Mouse (Mus musculus): ENCODE measurements around the gene Xrra1.

Gene Xrra1

DNA sequence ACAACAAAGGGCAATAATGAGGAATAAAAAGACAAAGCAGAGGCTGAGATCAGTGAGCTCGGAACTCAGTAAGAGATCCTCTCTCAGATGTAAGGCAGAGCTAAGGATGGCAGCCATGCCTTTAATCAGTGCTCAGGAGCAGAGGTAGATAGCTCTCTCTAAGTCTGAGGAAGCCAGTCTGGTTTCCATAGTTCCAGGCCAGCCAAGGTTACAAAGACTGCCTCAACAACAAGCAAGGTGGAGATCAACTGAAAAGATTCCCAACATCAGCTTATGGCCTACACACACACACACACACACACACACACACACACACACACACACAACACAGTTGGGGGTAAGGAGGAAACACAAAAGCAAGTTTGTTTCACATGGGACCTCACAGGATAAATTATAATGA is 7.8 kb upstream of the Xrra1 start:
- no peak for DNase-seq (ENCODE audit: low spot score in 2 of 2)

DNA sequence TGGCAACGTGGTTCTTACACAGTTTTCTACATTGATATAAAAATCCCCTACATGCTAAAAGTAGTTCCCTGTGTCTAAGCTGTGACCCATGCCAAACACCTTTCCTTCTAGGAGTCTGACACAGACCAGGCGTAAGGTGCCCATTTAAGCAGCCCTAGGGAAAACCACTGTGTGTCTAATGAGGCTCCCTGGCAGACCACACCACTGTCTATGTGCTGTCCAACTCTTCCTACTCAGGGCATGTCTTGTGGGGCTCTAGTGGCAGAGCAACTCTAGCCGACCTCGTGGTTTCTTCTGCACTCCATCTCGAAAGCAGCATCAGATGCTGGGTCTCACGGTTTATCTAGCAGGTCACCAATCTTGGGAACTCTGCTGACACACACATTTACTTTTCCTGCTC is 7.3 kb upstream of the Xrra1 start:
- DNase-seq (ENCODE audit: low spot score in 2 of 2), result no peak

DNA sequence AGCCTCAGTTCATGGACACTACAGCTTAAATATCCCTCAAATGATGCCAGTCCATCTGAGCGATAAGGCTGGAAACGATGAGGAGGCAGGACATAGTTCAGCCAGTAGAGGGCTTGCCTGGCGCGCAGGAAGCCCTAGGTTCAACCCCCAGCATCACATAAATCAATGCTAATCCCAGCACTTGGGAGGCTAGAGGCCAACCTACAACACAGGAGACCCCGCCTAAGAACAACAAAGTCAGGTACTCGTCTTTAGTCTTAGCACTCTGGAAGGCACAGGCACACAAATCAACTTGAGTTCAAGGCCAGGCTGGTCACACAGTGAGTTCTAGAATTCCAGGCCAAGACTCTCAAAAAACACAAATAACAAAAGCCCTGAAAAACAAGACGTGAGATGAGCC is 5.6 kb upstream of the Xrra1 start:
- no peak for DNase-seq (ENCODE audit: low spot score in 2 of 2)

DNA sequence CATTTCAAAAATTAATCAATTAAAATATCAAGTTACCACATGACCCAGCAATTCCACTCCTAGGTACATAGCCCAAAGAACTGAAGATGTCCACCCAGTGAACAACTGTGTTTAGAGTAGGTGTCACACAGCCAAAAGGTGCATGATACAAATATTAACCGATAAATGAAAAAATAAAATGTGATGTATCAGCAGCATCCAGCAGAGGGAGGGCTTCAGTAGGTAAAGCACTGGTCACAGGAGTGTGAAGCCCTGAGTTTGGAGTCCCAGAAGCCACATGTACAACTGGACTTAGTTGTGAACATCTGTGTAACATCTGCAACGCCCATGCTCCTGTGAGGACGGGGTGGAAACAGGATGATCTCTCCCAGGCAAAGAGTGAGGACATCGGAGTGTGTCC is 4.6 kb upstream of the Xrra1 start:
- DNase-seq (ENCODE audit: low spot score in 2 of 2), result no peak

DNA sequence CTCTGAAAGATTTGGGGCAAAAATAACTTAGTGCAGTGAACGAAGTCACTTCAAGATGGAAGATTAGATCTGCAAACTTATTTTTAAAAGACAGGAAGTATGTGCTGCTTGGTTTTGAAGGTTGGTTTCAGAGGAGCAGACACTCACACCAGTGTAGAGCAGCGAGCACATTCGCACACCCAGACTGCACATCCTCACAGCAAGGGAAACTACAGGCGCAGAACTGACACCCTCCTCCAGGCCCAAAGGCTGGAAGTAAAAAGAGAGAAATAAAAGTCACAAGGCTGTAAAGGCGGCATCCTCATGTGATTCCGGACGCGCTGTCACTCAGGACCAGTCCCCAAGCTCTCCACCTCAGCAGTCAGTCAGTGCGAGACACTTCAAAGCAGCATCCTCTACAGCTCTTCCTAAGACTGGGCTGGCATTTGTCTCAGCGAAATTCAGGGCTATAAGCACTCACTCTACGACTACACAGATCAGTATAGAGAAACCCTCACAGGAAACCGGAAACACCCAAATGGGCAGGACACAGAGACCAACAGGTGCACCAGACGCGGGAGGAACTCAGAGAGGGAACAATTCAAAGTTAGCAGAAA is 2.6 kb upstream of the Xrra1 start:
- DNase-seq (ENCODE audit: low spot score in 2 of 2), result peak in 1 of 2 experiments; percentile 25

DNA sequence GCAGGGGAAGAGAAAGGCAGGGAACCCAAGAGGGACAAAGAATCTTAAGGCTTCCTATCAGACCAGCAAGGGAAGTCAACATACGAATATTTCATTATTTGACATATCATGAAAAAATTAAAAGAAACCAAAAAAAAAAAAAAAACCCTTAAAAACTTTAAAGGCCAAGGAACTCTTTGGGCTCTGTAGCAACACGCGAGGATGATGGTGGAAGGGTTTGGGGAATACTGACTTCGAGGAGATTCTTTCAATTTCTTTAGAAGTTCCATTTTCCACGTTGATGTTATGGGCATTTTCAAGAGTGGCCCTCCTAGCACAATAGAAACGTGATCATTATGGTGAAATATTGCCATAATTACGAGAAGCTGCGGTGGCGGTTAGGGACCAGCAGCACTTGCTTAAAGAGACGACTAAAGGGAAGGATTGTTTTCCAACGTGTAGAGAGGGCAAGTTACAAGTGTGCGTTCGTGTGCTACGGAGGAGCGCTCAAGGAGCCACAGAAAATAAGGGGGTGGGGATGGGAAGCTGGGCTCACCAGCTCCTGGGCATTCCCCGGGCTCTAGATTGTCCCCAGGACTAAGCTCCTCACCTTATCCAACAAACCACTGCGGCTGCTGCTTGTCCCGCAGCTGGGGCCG is 622 bp upstream of the Xrra1 start:
- no peak for DNase-seq (ENCODE audit: low spot score in 2 of 2)

DNA sequence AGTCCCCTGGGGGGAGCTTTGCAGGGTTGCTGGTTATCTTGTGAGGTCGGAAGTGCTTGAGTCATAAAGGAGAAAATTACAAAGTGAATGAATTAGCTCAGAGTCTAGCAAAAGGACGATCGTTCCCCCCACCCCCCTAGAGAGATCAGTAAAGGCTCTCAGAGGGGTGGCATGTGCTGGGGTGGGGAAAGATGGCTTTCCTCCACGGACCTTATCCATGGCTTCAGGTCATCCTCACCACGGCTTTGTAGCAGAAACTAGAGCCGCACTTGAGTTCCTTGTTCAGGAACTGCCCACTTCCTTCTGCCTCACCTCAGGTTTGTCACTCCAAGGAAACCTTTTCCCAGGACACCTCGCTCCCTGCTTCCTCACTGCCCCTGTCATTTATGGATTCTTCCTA is 4.4 kb downstream of the Xrra1 start, which contains the start of gene Spcs2:
Spcs2 (minus strand) TSS at position 101 of the 400 bp plus-strand sequence.
- DNase-seq (ENCODE audit: low spot score in 2 of 2), result no peak

DNA sequence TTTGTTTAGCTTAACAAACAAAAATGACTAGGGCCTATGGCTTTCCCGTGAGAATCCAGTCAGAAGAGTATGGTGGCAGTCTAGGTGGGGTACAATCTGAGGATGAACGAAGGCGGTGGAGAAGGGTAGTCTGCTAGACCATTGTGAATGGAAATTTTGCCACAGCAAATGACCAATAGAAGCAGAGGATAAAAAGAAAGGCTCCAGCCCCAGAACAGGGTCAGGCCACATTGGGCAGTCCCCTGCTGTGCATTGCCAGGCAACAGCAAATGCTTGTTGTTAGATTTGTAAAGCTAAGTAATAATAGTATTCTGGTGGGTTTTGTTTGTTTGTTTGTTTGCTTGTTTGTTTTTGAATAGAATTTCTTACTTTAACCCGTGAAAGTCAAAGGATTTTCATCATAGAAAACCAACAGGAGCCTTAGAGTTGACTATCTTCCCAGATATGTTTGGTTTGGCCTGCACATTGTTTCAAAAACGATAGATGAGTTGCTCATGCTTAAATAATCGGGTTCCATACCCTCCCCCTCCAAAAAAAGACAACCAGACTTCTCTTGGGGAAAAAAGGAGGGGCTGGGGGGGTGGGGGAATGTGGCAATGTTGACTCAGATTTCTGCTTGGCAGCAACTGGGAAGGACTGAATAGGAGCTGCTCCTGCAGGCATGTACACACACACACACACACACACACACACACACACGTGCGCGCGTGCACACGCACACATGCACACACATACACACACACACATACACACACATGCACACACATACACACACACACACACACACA is 5.5 kb downstream of the Xrra1 start:
- no peak for DNase-seq (ENCODE audit: low spot score in 2 of 2)

DNA sequence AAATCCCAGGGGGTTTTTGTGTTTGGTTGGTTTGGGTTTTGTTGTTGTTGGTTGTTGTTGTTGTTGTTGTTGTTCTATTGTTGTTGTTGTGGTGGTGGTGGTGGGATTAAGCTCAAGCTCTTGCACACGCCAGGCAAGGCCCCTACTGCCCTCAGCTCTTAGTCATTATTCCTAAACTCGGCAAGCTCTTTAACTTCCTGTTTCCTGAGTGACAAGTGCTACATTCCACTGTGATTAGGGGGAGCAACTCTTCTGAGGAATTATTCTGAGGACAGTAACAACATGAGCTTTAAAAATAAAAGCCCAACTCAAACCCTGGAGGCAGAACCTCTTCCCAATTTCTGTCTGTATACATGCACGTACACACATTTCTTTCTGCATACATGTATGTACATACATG is 6.3 kb downstream of the Xrra1 start:
- DNase-seq (ENCODE audit: low spot score in 2 of 2), result no peak

DNA sequence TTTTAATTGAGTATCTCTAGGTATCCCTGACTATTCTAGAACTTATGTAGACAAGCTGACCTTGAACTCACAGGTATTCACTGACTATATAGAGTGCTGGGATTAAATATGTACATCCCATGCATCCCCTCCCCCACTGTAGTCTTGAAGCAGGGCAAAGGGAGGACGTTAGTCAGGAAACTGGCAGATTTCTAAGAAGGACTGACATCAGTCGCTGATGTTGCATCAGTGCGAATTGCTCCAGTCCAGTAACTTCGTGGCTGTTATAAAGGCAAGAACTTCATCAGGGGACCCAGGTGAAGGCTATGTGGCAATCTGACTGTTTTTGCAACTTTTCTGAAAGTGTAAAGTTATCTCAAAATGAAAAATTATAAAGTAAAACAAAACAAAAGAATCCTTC is 10.4 kb downstream of the Xrra1 start:
- DNase-seq (ENCODE audit: low spot score in 2 of 2), result no peak

DNA sequence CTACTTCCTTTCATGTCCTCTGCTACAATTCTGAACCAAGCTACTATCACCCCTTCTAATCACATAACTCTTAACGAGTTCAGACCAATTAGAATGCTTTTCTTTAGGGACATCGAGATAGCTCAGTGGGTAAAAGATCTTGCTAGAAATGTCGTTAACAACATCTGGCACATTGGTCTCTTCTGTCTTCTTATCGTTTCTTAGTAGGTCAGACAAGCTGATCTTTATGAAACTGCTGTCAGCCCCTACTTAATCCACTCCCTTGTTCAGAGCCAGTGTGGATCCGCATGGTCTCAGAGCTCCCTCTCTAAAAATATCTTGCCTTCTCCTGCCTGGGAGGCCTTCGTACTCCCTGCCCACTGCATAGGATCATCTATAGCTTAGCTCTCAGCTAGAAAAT is 15.0 kb downstream of the Xrra1 start:
- DNase-seq (ENCODE audit: low spot score in 2 of 2), result no peak

DNA sequence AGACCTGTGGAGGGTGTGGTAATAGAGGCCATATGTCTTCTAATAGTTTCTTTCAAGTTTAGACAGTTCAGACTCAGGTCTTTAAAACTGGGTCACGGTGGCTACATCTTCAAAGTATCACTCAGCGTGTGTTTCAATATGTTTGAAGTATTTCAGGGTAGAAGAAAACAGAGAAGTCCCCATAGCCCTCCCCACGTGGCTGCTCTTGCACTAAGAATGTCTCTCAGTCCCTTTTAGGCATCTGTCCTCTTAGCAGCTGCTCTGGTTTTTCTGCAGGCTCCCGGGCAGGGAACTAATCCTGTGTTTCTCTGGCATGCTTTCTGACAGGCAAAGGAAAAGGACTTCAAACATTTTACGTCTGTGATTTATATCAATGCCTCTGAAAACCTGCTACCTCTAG is 17.0 kb downstream of the Xrra1 start:
- DNase-seq (ENCODE audit: low spot score in 2 of 2), result no peak

DNA sequence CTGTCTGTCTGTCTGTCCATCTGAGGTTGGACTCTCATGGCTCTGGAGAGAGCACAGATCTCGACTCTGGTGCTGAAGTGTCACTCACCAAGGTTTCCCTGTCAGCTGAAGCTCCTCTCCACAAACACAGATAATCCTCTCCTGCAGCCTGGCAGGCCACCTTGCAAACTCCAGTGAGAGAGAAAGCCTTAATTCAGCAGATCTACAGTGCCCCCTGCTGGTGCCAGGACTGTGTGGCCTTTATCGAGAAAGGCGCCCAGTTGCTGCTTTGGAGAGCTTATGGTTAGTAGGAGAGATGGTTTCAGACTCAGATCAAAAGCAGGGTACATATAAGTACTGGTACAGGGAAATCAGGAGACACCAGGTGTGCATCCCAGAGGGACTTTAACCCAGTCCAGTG is 17.4 kb downstream of the Xrra1 start:
- peak; percentile 70 to 88 for DNase-seq (ENCODE audit: low spot score in 2 of 2)

DNA sequence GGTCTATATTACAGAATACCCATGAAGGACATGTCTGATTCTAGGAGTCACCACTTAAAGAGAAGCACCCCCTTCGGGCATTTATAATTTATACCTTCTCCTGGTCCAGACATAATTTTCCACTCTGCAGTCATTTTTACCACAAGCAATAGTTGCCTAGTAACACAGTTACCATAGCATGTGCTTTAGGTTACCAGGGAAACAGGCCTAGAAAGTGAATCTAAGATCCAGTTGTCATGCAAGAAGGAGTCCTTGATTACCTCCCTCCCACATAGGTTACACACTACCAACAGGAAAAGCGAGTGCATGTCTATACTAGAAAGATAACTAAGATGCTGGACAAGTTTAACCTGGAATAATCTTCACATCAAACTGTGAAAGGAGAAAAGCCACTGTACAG is 19.3 kb downstream of the Xrra1 start:
- no peak for DNase-seq (ENCODE audit: low spot score in 2 of 2)

DNA sequence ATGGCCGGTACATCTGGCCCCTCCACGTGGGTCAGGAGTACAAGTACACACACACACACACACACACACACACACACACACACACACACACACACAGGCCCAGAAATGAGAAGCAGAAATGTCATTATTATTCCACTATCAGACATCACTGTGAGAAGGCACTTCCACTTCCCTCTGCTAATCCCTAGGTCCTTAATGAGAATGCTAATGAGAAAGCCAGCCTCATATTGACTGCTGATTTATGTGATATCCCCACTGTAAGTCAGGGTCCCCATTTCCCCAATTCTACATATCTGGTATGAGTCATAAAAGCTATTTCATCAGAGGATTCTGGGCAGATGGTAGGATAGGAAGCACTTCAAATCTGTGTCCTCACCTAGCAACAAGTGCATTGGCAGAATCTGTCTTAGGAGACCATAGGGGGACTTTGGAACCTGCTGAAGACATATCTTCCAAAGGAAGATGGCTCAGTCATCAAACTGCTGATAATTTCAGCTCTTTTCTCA is 28.4 kb downstream of the Xrra1 start:
- no peak for DNase-seq (ENCODE audit: low spot score in 2 of 2)

DNA sequence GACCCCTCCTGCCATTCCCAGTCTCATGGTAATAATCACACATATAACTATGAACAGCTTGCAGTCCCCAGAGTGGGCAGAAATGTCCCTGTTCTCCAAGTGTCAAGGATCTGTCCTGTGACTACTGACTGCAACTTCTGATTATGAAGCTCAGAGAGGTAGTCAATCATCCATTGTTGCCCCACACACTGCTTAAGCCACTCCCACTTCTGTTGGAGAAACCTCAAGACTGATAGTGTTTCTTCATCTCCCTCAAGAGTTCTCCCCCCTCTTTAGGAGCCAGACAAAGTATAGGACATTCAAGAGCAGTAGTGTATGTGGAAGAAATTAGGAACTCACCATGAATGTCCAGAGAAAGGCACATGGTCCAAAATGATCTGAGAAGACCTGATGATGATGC is 28.8 kb downstream of the Xrra1 start:
- no peak for DNase-seq (ENCODE audit: low spot score in 2 of 2)

DNA sequence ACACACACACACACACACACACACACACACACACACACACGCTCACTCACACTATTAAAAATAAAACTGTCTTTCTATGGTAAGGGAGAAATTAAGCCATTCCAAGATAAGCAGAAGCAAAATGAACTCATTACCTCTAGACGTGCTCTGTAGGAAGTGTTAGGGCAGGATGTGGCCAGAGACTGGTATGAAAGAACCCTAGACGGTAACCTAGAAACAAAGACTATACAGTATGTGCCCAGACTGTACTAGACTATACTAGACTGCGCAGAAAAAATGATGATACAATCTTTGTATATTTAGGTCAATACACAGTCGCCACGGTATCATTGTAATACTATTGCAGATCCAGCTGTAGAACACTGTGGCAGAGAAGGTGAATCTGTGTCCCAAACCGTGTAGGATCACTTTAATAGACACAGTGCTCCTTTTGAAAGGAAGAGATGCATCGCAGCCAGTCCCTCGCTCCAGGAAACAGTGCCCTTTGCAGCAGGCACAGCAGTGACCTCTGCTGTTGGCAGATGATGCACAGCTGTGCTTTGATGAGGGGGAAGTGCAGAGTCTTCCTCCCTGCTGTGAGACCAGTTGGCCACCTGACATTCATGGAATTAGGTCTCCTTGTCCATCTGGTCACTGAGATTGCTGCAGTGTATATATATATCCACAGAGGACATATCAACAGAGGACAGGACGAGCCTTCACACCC is 30.4 kb downstream of the Xrra1 start:
- peak; percentile 12 to 29 for DNase-seq (ENCODE audit: low spot score in 2 of 2)

DNA sequence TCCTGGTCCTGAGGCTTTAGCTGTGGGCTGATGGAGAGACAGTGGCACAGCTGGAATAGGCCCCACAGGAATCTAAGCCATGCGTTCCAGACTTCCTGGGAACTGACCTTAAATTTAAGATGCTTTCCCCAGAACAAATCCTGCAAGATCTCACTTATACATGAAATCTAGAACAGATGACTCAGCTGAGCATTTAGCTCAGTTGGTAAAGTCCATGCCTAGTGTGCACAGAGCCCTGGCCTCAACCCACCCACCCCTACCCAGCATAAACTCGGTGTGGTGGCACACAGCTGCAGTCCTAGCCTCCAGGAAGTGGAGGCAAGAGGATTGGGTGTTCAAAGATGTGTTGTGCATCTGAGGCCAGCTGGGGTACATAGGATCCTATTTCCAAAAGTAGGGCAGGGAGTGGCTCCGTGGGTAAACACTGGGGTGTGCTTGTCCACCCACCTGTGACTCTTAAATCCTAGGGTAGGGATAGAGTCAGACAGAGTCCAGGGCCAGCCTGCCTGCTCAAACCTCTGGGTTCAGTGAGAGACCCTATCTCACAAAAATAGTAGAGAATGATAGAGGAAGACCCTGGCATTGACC is 31.3 kb downstream of the Xrra1 start:
- DNase-seq (ENCODE audit: low spot score in 2 of 2), result no peak

DNA sequence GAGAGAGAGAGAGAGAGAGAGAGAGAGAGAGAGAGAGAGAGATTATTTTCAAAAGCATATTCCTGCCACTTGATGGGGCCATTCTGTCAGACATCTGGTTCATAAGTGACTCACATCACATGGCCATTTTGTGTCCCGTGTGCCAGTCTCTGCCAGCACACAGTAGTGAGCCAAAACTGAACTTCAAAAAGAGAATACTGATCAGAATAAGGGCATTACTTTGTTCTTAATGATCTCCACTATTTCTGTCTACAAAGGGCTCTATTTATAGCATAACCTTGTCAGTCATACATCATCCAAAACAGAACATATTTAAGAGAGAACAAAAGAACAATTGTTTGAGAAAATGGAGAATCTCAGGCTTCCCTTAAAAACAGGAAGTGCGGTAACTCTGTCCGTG is 32.6 kb downstream of the Xrra1 start:
- no peak for DNase-seq (ENCODE audit: low spot score in 2 of 2)

DNA sequence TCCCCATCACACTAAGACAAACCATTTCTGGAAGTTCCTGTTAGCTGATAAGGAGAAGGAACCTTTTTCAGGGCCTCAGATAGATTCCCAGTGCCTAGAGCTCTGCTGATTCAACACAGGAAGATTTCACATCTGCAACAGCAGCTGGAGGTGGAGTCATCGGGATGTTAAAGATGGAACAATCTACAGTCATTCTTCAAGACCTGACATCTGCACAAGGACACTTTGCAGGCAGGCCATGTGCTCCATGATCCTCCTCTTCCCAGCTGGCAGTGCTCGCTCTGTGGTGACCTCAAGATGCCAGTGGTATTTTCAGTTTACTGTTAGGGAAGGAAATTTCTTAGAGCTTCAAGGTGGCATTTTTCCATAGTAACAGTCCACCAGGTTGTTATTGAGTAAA is 33.4 kb downstream of the Xrra1 start:
- DNase-seq (ENCODE audit: low spot score in 2 of 2), result no peak

DNA sequence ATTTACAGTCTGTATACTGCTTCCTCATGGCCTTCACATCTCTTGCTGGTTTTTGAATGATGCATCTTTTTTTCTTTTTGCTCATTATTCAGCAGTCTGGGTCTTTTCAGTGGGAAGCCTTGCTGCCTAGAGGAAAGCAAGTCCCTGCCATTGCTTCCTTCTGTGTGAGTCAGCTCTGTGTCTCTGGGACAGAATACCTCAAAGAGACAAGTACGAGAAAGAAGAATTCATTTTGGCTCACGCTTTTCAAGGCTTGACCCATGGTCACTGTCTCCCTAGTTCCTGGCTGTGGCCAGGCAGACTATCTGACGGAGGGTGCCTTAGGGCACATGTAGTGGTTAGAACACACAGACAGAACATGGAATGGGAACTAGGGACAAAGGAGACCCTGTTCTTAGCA is 35.1 kb downstream of the Xrra1 start:
- DNase-seq (ENCODE audit: low spot score in 2 of 2), result no peak

DNA sequence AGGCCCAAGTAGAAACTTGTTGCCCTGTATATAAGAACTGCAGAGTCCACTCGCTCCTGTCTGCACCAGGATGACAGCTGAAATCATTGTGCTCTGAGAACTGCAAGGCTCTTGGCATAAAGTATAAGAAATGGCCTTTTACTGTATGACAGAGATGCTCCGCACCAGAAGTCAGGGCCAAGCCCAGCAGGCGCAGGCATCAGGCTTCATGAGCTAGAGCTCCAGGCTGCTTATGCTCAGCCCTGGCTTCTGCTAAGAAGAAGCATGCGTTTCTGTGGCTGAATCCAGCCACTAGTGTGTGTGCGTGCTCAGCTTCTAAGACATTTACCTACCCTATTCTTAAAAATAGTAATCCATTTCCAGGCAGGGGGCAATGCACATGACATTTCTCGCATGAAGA is 35.6 kb downstream of the Xrra1 start:
- no peak for DNase-seq (ENCODE audit: low spot score in 2 of 2)

Data from spleen, postnatal 10 days (tissue).